Mouse (Mus musculus): Measurements from ENCODE around the gene Mgat4c. TPM values are rescaled to one million over a fixed set of nuclear protein-coding genes. Genes with fewer than 3 reads are reported as not detected.

Gene Mgat4c
- total and polyA plus RNA-seq, 2 experiments from 2014 or later, result 50.3 to 81.8 TPM

GRCm38 (mm10) chr10:101827944-101828343 lies 146.7 kb downstream of the Mgat4c start:
- Histone ChIP-seq H3K4me2 (ENCODE audit: low read depth, low read length, poor library complexity, severe bottlenecking) (no peak overlapping the region), H3K9ac (replicated peaks; ENCODE audit: low read length, poor library complexity, severe bottlenecking) (no peak overlapping the region), H3K4me3 (ENCODE audit: low read depth, low read length) (no peak overlapping the region), H3K27me3 (ENCODE audit: insufficient read depth, low read length) (no peaks in the 10 kb centered on the region), H3K9me3 (ENCODE audit: low read length) (no peaks in the 10 kb centered on the region), H3K36me3 (ENCODE audit: insufficient read depth, low read length) (no peaks in the 10 kb centered on the region), H3K4me1 (ENCODE audit: insufficient read depth, low read length) (no peaks in the 10 kb centered on the region), H3K27ac (ENCODE audit: low read depth, low read length) (no peak overlapping the region)
- TF ChIP-seq CTCF (IDR thresholded peaks at IDR 0.05), result no peak
- DNase-seq (ENCODE audit: low spot score) (no peak), ATAC-seq (ENCODE audit: low FRiP score) (no peak)
- 65% methylated on average over 2 of the region's 2 CpGs for WGBS

DNA sequence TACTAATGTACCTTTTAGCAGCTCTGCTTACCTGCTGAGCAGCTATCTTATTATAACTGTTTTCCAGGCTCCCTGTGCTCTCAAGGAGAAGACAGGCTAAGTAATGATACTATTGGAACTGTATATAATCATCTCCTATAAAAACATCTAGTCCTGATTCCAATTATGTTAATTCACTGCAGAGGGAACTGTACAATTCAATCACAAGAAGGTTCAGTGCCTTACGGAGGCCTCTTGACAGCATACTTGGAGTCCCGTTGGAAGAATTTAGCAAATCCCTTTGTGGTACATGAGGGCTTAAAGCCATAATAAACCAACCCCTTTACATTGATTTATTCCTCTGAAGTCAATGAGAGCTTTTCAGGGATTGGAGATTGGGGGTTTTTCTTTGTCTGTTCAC lies 174.8 kb downstream of the Mgat4c start:
- H3K4me1 ChIP-seq (ENCODE audit: insufficient read depth, low read length), result no peaks in the 10 kb centered on the region
- no peak overlapping the region for H3K9ac ChIP-seq (replicated peaks; ENCODE audit: low read length, poor library complexity, severe bottlenecking)
- no peaks in the 10 kb centered on the region for H3K27me3 ChIP-seq (ENCODE audit: insufficient read depth, low read length)
- H3K4me3 ChIP-seq (ENCODE audit: low read depth, low read length), result no peak overlapping the region
- DNase-seq (ENCODE audit: low spot score) (no peak), ATAC-seq (ENCODE audit: low FRiP score) (no peak)
- no peak overlapping the region for H3K4me2 ChIP-seq (ENCODE audit: low read depth, low read length, poor library complexity, severe bottlenecking)
- TF ChIP-seq CTCF (IDR thresholded peaks at IDR 0.05), result no peak
- H3K27ac ChIP-seq (ENCODE audit: low read depth, low read length), result no peak overlapping the region
- H3K9me3 ChIP-seq (ENCODE audit: low read length), result no peaks in the 10 kb centered on the region
- H3K36me3 ChIP-seq (ENCODE audit: insufficient read depth, low read length), result no peaks in the 10 kb centered on the region
- 37% methylated on average over 2 of the region's 2 CpGs for WGBS

DNA sequence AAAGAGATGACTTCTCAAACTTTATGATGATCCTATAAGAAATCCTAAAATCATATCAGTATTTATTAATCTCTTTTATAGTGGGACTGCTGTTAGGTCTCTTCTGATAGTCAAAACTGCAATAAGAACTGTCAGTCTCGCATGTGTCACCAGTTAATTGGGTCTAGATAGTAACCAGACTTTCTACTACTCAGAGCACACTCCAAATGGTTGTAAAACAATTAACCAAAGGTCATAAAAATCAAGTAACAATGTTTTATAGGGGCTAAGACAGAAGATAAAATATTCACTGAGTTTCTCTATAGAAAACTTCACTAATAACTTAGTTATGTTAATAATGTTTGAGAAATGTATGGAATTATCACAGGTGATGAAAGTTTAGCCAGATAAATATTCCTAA lies 208.6 kb downstream of the Mgat4c start:
- Histone ChIP-seq H3K9ac (replicated peaks; ENCODE audit: low read length, poor library complexity, severe bottlenecking) (no peak overlapping the region), H3K4me3 (ENCODE audit: low read depth, low read length) (no peak overlapping the region), H3K4me2 (ENCODE audit: low read depth, low read length, poor library complexity, severe bottlenecking) (no peak overlapping the region), H3K9me3 (ENCODE audit: low read length) (no peaks in the 10 kb centered on the region), H3K27ac (ENCODE audit: low read depth, low read length) (no peak overlapping the region), H3K27me3 (ENCODE audit: insufficient read depth, low read length) (no peaks in the 10 kb centered on the region), H3K36me3 (ENCODE audit: insufficient read depth, low read length) (no peaks in the 10 kb centered on the region), H3K4me1 (ENCODE audit: insufficient read depth, low read length) (no peaks in the 10 kb centered on the region)
- DNase-seq (ENCODE audit: low spot score) (no peak), ATAC-seq (ENCODE audit: low FRiP score) (no peak)
- WGBS, result 91% methylated on average over 1 of the region's 1 CpGs
- TF ChIP-seq CTCF (IDR thresholded peaks at IDR 0.05), result no peak

GRCm38 (mm10) chr10:101917328-101917814 lies 236.1 kb downstream of the Mgat4c start:
- Histone ChIP-seq H3K36me3 (ENCODE audit: insufficient read depth, low read length) (no peaks in the 10 kb centered on the region), H3K9ac (replicated peaks; ENCODE audit: low read length, poor library complexity, severe bottlenecking) (no peak overlapping the region), H3K9me3 (ENCODE audit: low read length) (no peaks in the 10 kb centered on the region), H3K27ac (ENCODE audit: low read depth, low read length) (no peak overlapping the region), H3K4me2 (ENCODE audit: low read depth, low read length, poor library complexity, severe bottlenecking) (no peak overlapping the region), H3K27me3 (ENCODE audit: insufficient read depth, low read length) (no peaks in the 10 kb centered on the region), H3K4me1 (ENCODE audit: insufficient read depth, low read length) (no peaks in the 10 kb centered on the region), H3K4me3 (ENCODE audit: low read depth, low read length) (no peak overlapping the region)
- TF ChIP-seq CTCF (IDR thresholded peaks at IDR 0.05), result no peak
- ATAC-seq (ENCODE audit: low FRiP score) (no peak), DNase-seq (ENCODE audit: low spot score) (peak; percentile 1)

- 77% methylated on average over 4 of the region's 4 CpGs for WGBS
- Histone ChIP-seq H3K9me3 (ENCODE audit: low read length) (no peaks in the 10 kb centered on the region), H3K4me2 (ENCODE audit: low read depth, low read length, poor library complexity, severe bottlenecking) (no peak overlapping the region), H3K27me3 (ENCODE audit: insufficient read depth, low read length) (no peaks in the 10 kb centered on the region), H3K4me1 (ENCODE audit: insufficient read depth, low read length) (no peaks in the 10 kb centered on the region), H3K36me3 (ENCODE audit: insufficient read depth, low read length) (no peaks in the 10 kb centered on the region), H3K9ac (replicated peaks; ENCODE audit: low read length, poor library complexity, severe bottlenecking) (no peak overlapping the region), H3K4me3 (ENCODE audit: low read depth, low read length) (no peak overlapping the region), H3K27ac (ENCODE audit: low read depth, low read length) (no peak overlapping the region)
- ATAC-seq (ENCODE audit: low FRiP score) (no peak), DNase-seq (ENCODE audit: low spot score) (no peak)
- TF ChIP-seq CTCF (IDR thresholded peaks at IDR 0.05), result no peak
Measured at GRCm38 (mm10) chr10:101997612-101998011, 316.3 kb downstream of the Mgat4c start.

DNA sequence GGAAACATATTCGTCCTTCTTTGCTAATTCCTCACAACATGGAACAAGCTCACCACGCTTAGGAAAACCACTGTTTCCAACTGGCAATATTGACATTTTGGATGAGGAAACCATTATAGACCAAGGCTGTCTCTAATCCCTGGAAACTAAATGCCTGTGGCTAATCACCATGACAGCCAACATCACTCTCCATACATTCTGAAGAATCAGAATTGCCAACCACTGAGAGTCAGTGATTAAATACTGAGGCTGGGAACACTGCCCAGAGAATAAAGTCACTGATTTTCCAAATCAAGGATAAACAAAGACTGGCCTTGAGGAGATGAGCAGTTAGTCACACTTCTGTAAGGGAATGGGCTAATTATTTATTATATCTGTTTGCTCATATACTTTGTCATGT lies 361.2 kb downstream of the Mgat4c start:
- H3K27me3 ChIP-seq (ENCODE audit: insufficient read depth, low read length), result no peaks in the 10 kb centered on the region
- ATAC-seq (ENCODE audit: low FRiP score), result peak; percentile 7; the same call in 1 of the 2 replicates
- H3K4me3 ChIP-seq (ENCODE audit: low read depth, low read length), result no peak overlapping the region
- peak; percentile 41 for DNase-seq (ENCODE audit: low spot score)
- H3K9ac ChIP-seq (replicated peaks; ENCODE audit: low read length, poor library complexity, severe bottlenecking), result no peak overlapping the region
- 24% methylated on average over 2 of the region's 2 CpGs for WGBS
- no peak overlapping the region for H3K27ac ChIP-seq (ENCODE audit: low read depth, low read length)
- H3K9me3 ChIP-seq (ENCODE audit: low read length), result no peaks in the 10 kb centered on the region
- TF ChIP-seq CTCF (IDR thresholded peaks at IDR 0.05), result no peak
- no peaks in the 10 kb centered on the region for H3K36me3 ChIP-seq (ENCODE audit: insufficient read depth, low read length)
- no peak overlapping the region for H3K4me2 ChIP-seq (ENCODE audit: low read depth, low read length, poor library complexity, severe bottlenecking)
- no peaks in the 10 kb centered on the region for H3K4me1 ChIP-seq (ENCODE audit: insufficient read depth, low read length)
